Mouse (Mus musculus) layer of hippocampus, adult 2 months (tissue): ENCODE measurements around the gene Ptprm. TPM values are rescaled to one million over a fixed set of nuclear protein-coding genes. Genes with fewer than 3 reads are reported as not detected.

Experiments
- DNase-seq, 2 experiments: peaks; one replicate each; pipeline ENCODE4 v3.0.0; 2022; ENCODE audit warnings: low spot score in 2 of 2
- H3K27ac ChIP-seq: fragments of 200-600 bp; 2 replicates; pipeline ENCODE4 v1.8.1; 2022
- H3K4me3 ChIP-seq: fragments of 200-600 bp; 2 replicates; pipeline ENCODE4 v1.8.1; 2022; ENCODE audit warnings: mild to moderate bottlenecking
- CTCF ChIP-seq: fragments of 200-600 bp; conservative IDR thresholded peaks from 2 replicates; pipeline ENCODE4 v1.8.1; 2022; ENCODE audit warnings: antibody characterized with exemption, mild to moderate bottlenecking, moderate library complexity
- total RNA-seq, 2 experiments: library from RNA; stranded (reverse); gene quantifications; 2 replicates each; pipeline ENCODE4 v1.2.3; 2021

Gene Ptprm
- total RNA-seq, 2 experiments from 2014 or later = 21.1 to 26.4 TPM

GRCm38 (mm10) chr17:66779026-66779425 lies 575.2 kb downstream of the Ptprm start:
- TF ChIP-seq CTCF = no peak
- H3K27ac ChIP-seq = no peak overlapping the region
- no peak for DNase-seq
- no peak overlapping the region for H3K4me3 ChIP-seq

GRCm38 (mm10) chr17:66769365-66770363 lies 584.6 kb downstream of the Ptprm start:
- H3K27ac ChIP-seq = no peak overlapping the region
- TF ChIP-seq CTCF = no peak

GRCm38 (mm10) chr17:66768689-66769275 lies 585.5 kb downstream of the Ptprm start:
- Histone ChIP-seq H3K27ac (no peak overlapping the region), H3K4me3 (no peak overlapping the region)
- no peak for DNase-seq
- TF ChIP-seq CTCF = no peak

More at GRCm38 (mm10) chr17:66769365-66770363, 584.6 kb downstream of the Ptprm start:
- no peak for DNase-seq
- no peak overlapping the region for H3K4me3 ChIP-seq

GRCm38 (mm10) chr17:66766166-66766565 lies 588.1 kb downstream of the Ptprm start:
- no peak for DNase-seq
- no peak for TF ChIP-seq CTCF

GRCm38 (mm10) chr17:66764435-66764834 lies 589.8 kb downstream of the Ptprm start:
- Histone ChIP-seq H3K4me3 (no peak overlapping the region), H3K27ac (no peak overlapping the region)
- no peak for TF ChIP-seq CTCF
- DNase-seq = no peak

More at GRCm38 (mm10) chr17:66766166-66766565, 588.1 kb downstream of the Ptprm start:
- H3K27ac ChIP-seq = no peak overlapping the region
- H3K4me3 ChIP-seq = no peak overlapping the region

- H3K4me3 ChIP-seq = no peak overlapping the region
- no peak overlapping the region for H3K27ac ChIP-seq
- TF ChIP-seq CTCF = no peak
- DNase-seq = no peak
Observed at GRCm38 (mm10) chr17:66762716-66763115, 591.5 kb downstream of the Ptprm start.

GRCm38 (mm10) chr17:66761326-66762296 lies 592.6 kb downstream of the Ptprm start:
- H3K4me3 ChIP-seq = no peak overlapping the region; the same call in 1 of the 2 replicates
- peak in 1 of 2 experiments; percentile 21 for DNase-seq

GRCm38 (mm10) chr17:66757025-66757511 lies 597.2 kb downstream of the Ptprm start:
- no peak for TF ChIP-seq CTCF
- Histone ChIP-seq H3K4me3 (peak overlapping the region; percentile 32), H3K27ac (no peak overlapping the region)
- no peak for DNase-seq

More at GRCm38 (mm10) chr17:66761326-66762296, 592.6 kb downstream of the Ptprm start:
- no peak overlapping the region for H3K27ac ChIP-seq
- no peak for TF ChIP-seq CTCF

- H3K4me3 ChIP-seq = no peak overlapping the region
- H3K27ac ChIP-seq = no peak overlapping the region
- no peak for TF ChIP-seq CTCF
- no peak for DNase-seq
Observed at GRCm38 (mm10) chr17:66756500-66756899, 597.8 kb downstream of the Ptprm start.

- TF ChIP-seq CTCF = peak; percentile 77
- Histone ChIP-seq H3K4me3 (no peak overlapping the region), H3K27ac (no peak overlapping the region)
- peak; percentile 31 to 47 for DNase-seq
Observed at GRCm38 (mm10) chr17:66755191-66755654, 599.0 kb downstream of the Ptprm start.

- no peak overlapping the region for H3K4me3 ChIP-seq
- TF ChIP-seq CTCF = no peak
- H3K27ac ChIP-seq = no peak overlapping the region
- no peak for DNase-seq
Observed at GRCm38 (mm10) chr17:66754208-66754865, 599.9 kb downstream of the Ptprm start.
